Mouse (Mus musculus): ENCODE measurements around the gene Slc4a3.

Gene Slc4a3

DNA sequence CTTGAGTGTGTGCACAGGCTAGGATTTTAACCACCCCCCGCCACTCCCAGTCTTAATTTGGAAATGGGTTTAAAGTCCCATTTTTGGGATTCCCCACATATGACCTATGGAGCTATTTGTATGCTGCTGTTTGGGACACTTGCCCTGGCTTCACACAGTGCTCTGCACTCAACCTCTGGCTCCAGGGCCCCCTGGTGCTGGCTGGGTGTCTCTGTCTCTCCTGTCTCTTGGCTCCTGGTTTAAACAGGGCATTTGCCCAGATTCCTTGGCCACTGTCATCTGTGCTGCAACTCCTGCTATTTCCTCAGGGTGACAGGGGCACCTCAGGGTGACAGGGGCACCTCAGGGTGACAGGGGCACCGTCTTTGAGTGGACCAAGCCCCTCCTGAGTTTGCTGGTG lies 50.8 kb downstream of the Slc4a3 start:
- no peak for DNase-seq (ENCODE audit: low spot score in 2 of 2)

GRCm38 (mm10) chr1:75597622-75598021 lies 51.6 kb downstream of the Slc4a3 start:
- DNase-seq (ENCODE audit: low spot score in 2 of 2): no peak

- DNase-seq (ENCODE audit: low spot score in 2 of 2): no peak
These were observed 55.7 kb downstream of the Slc4a3 start for GRCm38 (mm10) chr1:75601738-75602137.

GRCm38 (mm10) chr1:75603584-75603983 lies 57.5 kb downstream of the Slc4a3 start:
- no peak for DNase-seq (ENCODE audit: low spot score in 2 of 2)

DNA sequence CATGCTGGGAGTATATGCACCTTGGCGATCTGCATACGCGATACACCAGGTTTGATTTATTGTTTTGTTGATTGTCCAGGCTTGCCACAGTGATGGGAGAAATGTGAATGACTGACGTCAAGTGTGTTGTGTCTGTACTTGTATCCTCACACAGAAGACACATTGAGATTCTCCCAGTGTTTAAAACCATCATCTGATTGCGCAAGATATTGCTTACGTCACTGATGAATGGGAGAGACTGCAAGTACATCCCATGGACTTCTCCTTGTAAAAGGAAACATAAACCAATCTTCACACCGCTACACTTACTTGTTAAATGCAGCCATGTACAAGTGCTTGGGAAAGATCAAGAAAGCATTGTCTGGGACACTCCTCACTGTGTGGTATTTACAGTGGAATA lies 62.2 kb downstream of the Slc4a3 start:
- DNase-seq (ENCODE audit: low spot score in 2 of 2): no peak

DNA sequence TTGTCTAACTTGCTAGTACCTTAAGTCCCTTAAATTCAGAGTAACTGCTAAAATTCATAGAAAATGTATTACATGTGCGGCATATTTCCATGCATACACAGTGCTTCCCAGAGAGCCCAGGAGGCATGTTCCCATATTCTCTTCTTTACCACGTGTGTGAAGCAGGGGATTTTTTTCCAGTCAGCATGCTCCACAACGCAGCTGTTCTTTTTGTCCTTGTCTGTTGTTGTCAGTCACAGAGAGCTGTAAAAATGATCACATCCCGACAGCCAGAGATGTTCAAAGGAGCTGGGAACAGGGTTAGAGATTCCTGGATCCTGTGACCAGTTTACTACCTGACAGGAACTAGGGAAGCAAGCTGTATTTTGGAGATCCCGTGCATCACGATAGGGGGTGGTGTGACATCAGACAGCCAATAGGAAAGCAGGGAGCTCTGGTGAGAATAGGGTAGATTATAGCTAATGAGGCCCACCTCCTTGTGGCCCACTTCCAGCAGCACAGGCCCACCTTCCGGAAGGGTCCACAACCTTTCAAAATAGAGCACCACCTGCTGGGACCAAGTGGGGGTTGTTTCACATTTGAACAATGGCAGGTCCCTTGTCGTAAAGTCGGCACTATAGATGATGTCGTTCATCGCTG lies 62.7 kb downstream of the Slc4a3 start:
- no peak for DNase-seq (ENCODE audit: low spot score in 2 of 2)

DNA sequence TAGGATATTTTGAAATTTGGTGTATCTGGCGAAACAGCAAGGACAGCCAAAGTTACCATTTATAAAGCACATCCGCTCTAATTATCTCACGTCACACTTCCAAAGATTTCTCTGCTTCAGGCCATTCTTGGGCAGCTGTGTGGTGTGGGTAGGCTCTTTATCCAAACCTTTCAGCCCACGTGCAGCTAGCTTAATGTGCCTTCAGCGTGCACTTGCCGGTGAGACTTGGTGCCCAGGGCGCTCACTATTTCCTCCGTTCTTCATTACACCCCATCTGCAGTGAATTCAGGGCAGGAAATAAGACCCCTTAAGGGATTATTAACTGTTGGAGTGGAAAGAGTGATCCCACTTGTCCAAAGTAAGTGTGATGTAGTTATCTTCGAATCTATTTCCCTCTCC lies 63.2 kb downstream of the Slc4a3 start:
- no peak for DNase-seq (ENCODE audit: low spot score in 2 of 2)

GRCm38 (mm10) chr1:75610553-75610952 lies 64.5 kb downstream of the Slc4a3 start:
- DNase-seq (ENCODE audit: low spot score in 2 of 2): no peak

All from urinary bladder, postnatal 4 days (tissue).